Mouse (Mus musculus): ENCODE measurements around the gene Exoc2. TPM values are rescaled to one million over a fixed set of nuclear protein-coding genes. Genes with fewer than 3 reads are reported as not detected.

Gene Exoc2
- polyA plus RNA-seq, 1 experiment from 2014 or later: 18.6 TPM

GRCm38 (mm10) chr13:30776021-30776420 lies 197.9 kb downstream of the Exoc2 start:
- Histone ChIP-seq H3K4me2 (no peak overlapping the region), H3K9ac (no peak overlapping the region), H3K36me3 (no peaks in the 10 kb centered on the region), H3K9me3 (replicated peaks) (no peaks in the 10 kb centered on the region), H3K4me3 (no peak overlapping the region), H3K4me1 (replicated peaks) (no peaks in the 10 kb centered on the region), H3K27me3 (no peaks in the 10 kb centered on the region), H3K27ac (no peak overlapping the region)
- no peak for ATAC-seq (replicated peaks; ENCODE audit: insufficient number of reproducible peaks, insufficient read depth, low FRiP score, low read depth)
- WGBS: 79% methylated on average over 2 of the region's 2 CpGs

DNA sequence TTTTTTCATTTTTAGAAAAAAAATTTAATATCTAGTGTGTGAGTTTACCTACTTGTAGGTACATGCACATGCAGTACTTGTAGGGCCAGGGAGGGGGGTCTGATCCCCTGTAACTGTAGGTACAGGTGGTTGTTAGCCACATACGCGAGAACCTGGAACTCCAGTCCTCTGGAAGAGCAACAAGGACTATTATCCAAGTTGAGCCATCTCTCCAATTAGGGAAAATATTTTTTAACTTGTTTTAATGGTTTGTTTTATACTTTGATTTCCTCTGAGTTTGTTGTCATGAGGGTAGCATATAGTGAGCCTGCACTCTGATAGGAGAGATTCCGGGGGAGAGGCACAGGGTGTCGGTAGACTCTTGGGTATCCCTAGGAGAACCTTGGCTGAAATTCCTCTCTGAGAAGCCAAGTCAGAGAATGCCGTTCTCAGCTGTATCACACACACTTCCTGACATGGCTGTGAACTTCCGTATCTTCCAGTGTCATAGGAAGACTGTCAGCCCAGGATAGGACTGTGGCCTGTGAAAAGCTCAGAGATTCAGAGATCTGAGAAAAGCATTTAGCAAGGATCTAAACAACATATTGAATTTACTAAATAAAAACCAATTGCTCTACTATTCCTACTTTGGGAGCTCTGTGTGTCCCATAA lies 206.3 kb downstream of the Exoc2 start:
- Histone ChIP-seq H3K4me2 (no peak overlapping the region), H3K4me3 (no peak overlapping the region), H3K27me3 (no peaks in the 10 kb centered on the region), H3K36me3 (no peaks in the 10 kb centered on the region), H3K4me1 (replicated peaks) (no peaks in the 10 kb centered on the region), H3K27ac (no peak overlapping the region), H3K9ac (no peak overlapping the region), H3K9me3 (replicated peaks) (no peaks in the 10 kb centered on the region)
- ATAC-seq (replicated peaks; ENCODE audit: insufficient number of reproducible peaks, insufficient read depth, low FRiP score, low read depth): no peak
- WGBS: 63% methylated on average over 6 of the region's 6 CpGs

DNA sequence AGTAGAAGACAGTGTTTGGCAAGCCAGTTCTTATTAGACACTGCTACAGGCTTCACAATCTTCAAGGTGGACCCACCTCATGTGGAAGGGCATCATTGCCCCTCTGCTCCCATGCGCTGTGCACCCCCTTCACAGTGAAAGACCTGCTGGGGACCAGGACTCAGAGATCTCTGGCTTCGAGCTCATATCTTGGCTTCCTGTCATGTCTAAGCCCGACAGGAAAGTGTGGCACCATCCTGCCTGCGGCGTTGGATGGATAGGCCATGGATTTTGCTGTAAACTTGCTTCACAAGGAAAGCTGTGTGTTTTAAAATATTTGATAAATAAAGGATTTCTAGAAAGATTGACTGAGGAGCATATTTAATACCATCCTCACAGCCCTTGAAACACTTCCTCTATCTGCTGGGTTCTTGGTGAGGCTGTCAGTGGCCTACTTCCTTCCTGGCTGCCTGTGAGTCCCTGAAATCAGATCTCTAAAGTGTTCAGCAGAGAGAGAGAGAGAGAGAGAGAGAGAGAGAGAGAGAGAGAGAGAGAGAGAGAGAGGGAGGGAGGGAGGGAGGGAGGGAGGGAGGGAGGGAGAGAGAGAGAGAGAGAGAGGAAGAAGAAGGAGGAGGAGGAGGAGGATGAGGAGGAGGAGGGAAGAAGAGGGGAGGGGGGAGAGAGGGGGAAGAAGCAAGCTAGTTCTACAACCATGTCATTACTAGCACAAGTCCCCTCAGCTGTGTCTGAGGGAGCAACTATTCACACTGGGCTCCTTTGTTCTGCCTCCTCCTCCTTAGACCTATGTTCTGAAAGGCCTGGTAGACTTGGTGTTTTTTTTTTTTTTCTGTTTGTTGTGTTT lies 207.0 kb downstream of the Exoc2 start:
- Histone ChIP-seq H3K4me3 (no peak overlapping the region), H3K27me3 (no peaks in the 10 kb centered on the region), H3K27ac (no peak overlapping the region), H3K9ac (no peak overlapping the region), H3K36me3 (no peaks in the 10 kb centered on the region), H3K9me3 (replicated peaks) (no peaks in the 10 kb centered on the region), H3K4me1 (replicated peaks) (no peaks in the 10 kb centered on the region), H3K4me2 (no peak overlapping the region)
- WGBS: 78% methylated on average over 5 of the region's 5 CpGs
- no peak for ATAC-seq (replicated peaks; ENCODE audit: insufficient number of reproducible peaks, insufficient read depth, low FRiP score, low read depth)

GRCm38 (mm10) chr13:30765906-30766305 lies 208.0 kb downstream of the Exoc2 start:
- no peaks in the 10 kb centered on the region for H3K27me3 ChIP-seq
- no peak overlapping the region for H3K4me2 ChIP-seq
- ATAC-seq (replicated peaks; ENCODE audit: insufficient number of reproducible peaks, insufficient read depth, low FRiP score, low read depth): no peak
- no peaks in the 10 kb centered on the region for H3K36me3 ChIP-seq
- no peak overlapping the region for H3K27ac ChIP-seq
- no peaks in the 10 kb centered on the region for H3K9me3 ChIP-seq (replicated peaks)
- no peak overlapping the region for H3K9ac ChIP-seq
- H3K4me3 ChIP-seq: no peak overlapping the region
- no peaks in the 10 kb centered on the region for H3K4me1 ChIP-seq (replicated peaks)
- 56% methylated on average over 5 of the region's 5 CpGs for WGBS

DNA sequence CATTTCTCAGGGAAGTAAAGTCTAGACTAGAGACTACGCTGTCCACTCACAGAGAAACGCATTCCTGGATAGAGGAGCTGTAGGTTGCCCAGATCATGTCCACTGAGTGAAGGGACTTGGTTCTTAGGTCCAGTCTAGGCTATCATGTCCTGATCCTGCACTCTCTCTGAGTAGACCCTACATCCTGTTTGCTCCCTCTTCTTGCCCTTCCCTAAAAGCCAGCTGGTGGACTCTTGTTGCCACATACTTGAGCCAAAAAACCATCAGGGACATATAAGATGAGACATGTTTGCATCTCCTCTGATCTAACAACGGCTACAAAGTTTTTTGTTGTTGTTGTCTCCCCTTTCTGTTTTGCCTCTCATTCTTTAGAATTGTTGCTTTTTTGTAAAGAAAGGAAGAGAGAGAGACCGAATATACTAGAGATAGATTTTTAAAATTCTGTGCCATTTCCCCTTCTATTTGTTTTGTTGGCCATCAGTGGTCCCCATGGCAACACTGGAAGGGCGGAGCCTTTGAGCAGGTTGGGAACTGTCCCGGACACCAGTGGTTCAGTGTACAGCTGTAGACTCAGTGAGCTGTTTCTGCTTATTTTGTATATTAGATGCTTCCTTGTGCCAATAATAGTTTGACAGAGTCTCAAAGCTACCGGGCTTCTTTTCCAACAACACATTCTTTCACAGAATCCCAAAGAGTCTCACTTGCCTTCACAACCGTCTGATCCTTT lies 209.7 kb downstream of the Exoc2 start:
- no peak overlapping the region for H3K4me3 ChIP-seq
- H3K9me3 ChIP-seq (replicated peaks): no peaks in the 10 kb centered on the region
- H3K27me3 ChIP-seq: no peaks in the 10 kb centered on the region
- no peak overlapping the region for H3K9ac ChIP-seq
- no peak overlapping the region for H3K27ac ChIP-seq
- no peak for ATAC-seq (replicated peaks; ENCODE audit: insufficient number of reproducible peaks, insufficient read depth, low FRiP score, low read depth)
- 65% methylated on average over 8 of the region's 8 CpGs for WGBS
- H3K36me3 ChIP-seq: no peaks in the 10 kb centered on the region
- H3K4me2 ChIP-seq: no peak overlapping the region
- no peaks in the 10 kb centered on the region for H3K4me1 ChIP-seq (replicated peaks)

Other genes starting within 250 kb of the Exoc2 start
- gene Irf4, start 224.9 kb downstream of the Exoc2 start, polyA plus RNA-seq (2015; fragmentation: Nextera tagmentation; extraction: Ambion mirVana): 0.08 and 0.13 TPM in 2 replicates
- not detected in 2 replicates for gene Hus1b, start 26.3 kb downstream of the Exoc2 start, polyA plus RNA-seq (2015; fragmentation: Nextera tagmentation; extraction: Ambion mirVana)
- gene Gm5447, start 111 bp upstream of the Exoc2 start, polyA plus RNA-seq (2015; fragmentation: Nextera tagmentation; extraction: Ambion mirVana): 0.06 and 0.10 TPM in 2 replicates